Mouse (Mus musculus): ENCODE data around the gene Lypd4.

The Lypd4 gene

GRCm38 (mm10) chr7:24889431-24890220, 19.9 kb upstream of the Lypd4 start:
- ATAC-seq (ENCODE audit: insufficient number of reproducible peaks, low FRiP score, low TSS enrichment) = no peak

DNA sequence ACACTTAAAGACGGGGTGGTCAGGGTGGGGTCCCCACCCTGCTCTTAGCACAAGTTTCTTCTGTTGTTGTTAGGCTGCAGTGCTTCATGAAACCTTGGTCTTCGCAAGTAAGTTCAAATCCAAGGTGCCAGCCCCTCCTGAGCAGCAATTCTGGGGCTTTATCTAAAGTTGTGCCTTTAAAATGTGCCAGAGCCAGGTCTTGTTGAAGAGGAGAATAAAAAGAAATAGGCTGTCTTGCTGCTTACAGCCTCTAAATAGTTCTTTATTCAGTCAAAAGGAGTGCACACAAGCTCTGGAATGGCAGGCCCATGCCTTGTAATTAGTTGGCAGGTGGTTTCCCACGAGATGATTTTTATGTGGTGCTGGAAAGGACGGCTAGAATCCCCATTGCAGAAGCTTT, 17.4 kb upstream of the Lypd4 start:
- ATAC-seq (ENCODE audit: insufficient number of reproducible peaks, low FRiP score, low TSS enrichment) = no peak

- no peak for ATAC-seq (ENCODE audit: insufficient number of reproducible peaks, low FRiP score, low TSS enrichment)
These were observed 16.5 kb upstream of the Lypd4 start for GRCm38 (mm10) chr7:24886308-24886633.

GRCm38 (mm10) chr7:24885468-24886307, 15.9 kb upstream of the Lypd4 start:
- ATAC-seq (ENCODE audit: insufficient number of reproducible peaks, low FRiP score, low TSS enrichment) = no peak

- peak; percentile 11; the same call in 1 of the 2 replicates for ATAC-seq (ENCODE audit: insufficient number of reproducible peaks, low FRiP score, low TSS enrichment)
These were observed 15.1 kb upstream of the Lypd4 start for GRCm38 (mm10) chr7:24884693-24885291.

DNA sequence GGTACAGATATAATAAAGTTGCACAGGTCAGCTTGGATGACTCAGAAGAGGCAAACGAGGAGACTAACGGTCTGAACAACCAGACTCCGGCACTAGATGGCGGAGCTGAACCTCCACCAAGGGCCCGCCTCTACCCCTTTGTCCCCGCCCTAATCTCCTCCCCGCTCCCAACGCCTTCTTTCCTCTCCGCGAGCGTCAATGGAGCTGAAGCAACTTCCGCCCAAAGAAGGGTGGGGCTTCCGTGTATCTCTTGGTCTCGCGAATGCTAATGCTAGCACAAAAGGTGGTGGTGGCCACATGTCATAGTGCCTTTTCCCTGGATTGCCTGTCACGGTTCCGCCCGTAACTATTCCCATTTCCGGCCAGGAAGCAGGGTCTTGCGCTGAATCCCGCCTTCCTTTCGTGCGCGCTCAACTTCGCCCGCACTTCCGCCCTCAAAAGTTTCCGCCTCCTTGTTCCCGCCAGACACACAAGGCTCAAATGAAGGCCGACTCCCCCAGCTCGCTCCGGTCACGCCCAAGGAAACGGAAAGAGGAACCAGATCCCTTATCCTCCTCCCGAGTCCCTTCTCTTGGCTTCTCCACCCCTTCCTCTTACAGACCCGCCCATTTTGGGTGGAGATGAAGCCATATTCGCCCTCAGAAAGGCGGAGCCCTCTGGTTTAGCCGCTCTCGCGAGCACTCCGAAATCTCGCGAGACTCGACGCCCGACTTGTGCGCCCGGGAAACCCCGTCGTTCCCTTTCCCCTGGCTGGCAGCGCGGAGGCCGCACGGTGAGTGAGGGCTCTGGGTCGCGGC, 14.4 kb upstream of the Lypd4 start, which contains the start of gene Rps19:
Gene Rps19, plus strand, starts transcription at position 476 of the 797 bp plus-strand sequence.
- peak; percentile 87 for ATAC-seq (ENCODE audit: insufficient number of reproducible peaks, low FRiP score, low TSS enrichment)

DNA sequence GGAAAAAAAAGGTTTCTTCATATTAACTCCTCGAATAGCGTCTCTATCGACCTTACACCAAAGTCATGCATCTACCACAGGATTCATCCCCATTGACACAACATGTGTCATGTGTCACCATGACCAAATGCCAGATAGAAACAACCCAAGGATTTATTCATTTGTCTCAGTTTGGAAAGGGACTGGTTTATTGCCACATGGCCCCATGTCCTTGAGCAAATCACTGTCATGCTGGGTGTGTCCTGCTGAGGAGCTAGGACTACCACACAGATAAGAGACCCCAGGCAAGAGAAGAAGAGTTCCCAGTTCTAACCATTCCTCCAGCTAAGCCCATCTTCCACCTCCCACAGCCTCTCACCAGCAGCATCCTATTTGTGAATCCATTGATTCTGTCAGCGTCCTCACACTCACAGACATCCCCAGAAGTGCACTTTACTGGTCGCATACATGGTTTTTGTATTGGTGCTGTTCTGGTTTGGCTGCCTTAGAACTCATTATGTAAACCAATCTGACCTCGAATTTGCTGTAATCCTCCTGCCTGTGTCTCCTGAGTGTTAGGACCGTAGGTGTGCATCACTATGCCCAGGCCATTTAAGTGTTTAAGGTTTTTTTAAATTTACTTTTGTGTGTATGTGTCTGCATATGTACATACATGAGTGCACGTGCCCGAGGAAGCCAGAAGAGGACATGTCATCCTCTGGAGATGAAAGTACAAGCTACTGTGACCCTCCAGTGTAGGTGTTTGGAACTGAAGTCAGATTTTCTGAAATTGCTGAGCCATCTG, 12.9 kb upstream of the Lypd4 start:
- no peak for ATAC-seq (ENCODE audit: insufficient number of reproducible peaks, low FRiP score, low TSS enrichment)

- no peak for ATAC-seq (ENCODE audit: insufficient number of reproducible peaks, low FRiP score, low TSS enrichment)
These were observed 9.9 kb upstream of the Lypd4 start for GRCm38 (mm10) chr7:24879620-24880019.

- no peak for ATAC-seq (ENCODE audit: insufficient number of reproducible peaks, low FRiP score, low TSS enrichment)
These were observed 7.8 kb upstream of the Lypd4 start for GRCm38 (mm10) chr7:24877588-24877987.

DNA sequence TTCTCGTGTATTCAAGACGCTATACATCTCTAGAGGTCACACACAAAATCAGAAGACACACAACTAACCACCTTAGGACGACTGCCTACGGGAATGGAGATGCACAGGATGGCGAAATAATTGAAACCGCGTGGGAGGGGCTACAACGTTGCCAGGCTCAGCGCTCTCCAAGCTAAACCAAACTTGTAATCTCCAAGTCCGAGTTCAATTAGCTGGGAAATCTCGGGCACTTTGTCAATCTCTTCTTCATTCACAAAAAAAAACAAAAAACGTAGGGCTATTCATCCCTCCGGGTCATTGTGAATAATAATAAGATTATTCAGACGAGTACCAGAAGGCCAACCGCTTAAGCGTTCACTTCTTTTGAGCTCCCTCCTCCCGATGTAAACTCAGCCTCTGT, 661 bp downstream of the Lypd4 start:
- no peak for ATAC-seq (ENCODE audit: insufficient number of reproducible peaks, low FRiP score, low TSS enrichment)

GRCm38 (mm10) chr7:24864156-24864555, 5.6 kb downstream of the Lypd4 start:
- ATAC-seq (ENCODE audit: insufficient number of reproducible peaks, low FRiP score, low TSS enrichment) = no peak

- ATAC-seq (ENCODE audit: insufficient number of reproducible peaks, low FRiP score, low TSS enrichment) = no peak
These were observed 6.9 kb downstream of the Lypd4 start for GRCm38 (mm10) chr7:24862853-24863252.

DNA sequence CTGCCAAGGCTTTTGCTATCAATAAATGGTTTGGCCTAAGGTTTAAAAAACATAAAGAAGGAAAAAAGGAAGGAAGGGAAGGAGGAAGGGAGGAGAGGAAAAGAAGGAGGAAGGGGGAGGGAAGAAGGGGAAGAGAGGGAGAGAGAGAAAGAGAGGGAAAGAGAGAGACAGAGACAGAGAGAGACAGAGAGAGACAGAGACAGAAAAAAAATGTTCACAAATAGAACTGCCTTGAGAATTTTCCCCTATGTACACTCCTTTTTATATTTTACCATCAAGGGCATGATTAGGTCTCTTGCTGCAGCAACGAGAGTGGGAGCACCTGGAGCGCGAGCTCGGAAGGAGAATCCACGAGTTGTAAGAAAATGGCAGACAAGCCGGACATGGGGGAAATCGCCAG, 7.8 kb downstream of the Lypd4 start, which contains the start of gene Gm9844:
Gene Gm9844, plus strand, starts transcription at position 301 of the 400 bp plus-strand sequence.
- ATAC-seq (ENCODE audit: insufficient number of reproducible peaks, low FRiP score, low TSS enrichment) = no peak

GRCm38 (mm10) chr7:24859234-24859633, 10.5 kb downstream of the Lypd4 start:
- ATAC-seq (ENCODE audit: insufficient number of reproducible peaks, low FRiP score, low TSS enrichment) = no peak

DNA sequence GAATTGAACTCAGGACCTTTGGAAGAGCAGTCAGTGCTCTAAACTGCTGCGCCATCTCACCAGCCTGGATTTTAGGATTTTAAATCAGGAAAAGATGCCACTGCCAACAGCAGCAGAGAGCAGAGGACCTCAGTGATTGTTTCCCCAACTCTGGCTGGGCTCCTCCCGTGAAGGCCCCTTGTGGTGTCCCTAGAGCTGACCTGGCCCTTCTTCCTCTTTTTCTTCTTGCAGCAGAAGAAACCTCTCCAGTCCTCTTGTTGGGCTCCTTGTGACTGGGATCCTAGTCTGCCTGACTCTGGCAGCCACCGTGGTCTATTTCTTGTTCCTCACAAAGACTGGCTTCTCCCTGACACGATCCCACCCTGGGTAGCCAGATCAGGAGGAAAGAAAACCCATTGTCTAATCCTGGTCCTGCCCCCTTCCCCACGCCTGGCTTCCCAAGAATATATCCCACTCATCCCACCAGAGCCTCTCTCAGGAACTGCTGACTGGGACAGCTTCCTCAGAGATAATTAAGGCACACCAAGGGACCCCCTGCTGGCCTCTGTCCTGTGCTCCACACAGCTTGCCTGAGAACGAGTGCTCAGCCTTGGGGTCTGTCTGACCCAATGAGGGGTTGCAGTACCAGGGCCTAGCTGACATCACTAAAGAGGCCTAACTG, 13.2 kb downstream of the Lypd4 start:
- ATAC-seq (ENCODE audit: insufficient number of reproducible peaks, low FRiP score, low TSS enrichment) = no peak

- ATAC-seq (ENCODE audit: insufficient number of reproducible peaks, low FRiP score, low TSS enrichment) = no peak
These were observed 16.0 kb downstream of the Lypd4 start for GRCm38 (mm10) chr7:24853695-24854094.

GRCm38 (mm10) chr7:24853233-24853563, 16.5 kb downstream of the Lypd4 start:
- no peak for ATAC-seq (ENCODE audit: insufficient number of reproducible peaks, low FRiP score, low TSS enrichment)

DNA sequence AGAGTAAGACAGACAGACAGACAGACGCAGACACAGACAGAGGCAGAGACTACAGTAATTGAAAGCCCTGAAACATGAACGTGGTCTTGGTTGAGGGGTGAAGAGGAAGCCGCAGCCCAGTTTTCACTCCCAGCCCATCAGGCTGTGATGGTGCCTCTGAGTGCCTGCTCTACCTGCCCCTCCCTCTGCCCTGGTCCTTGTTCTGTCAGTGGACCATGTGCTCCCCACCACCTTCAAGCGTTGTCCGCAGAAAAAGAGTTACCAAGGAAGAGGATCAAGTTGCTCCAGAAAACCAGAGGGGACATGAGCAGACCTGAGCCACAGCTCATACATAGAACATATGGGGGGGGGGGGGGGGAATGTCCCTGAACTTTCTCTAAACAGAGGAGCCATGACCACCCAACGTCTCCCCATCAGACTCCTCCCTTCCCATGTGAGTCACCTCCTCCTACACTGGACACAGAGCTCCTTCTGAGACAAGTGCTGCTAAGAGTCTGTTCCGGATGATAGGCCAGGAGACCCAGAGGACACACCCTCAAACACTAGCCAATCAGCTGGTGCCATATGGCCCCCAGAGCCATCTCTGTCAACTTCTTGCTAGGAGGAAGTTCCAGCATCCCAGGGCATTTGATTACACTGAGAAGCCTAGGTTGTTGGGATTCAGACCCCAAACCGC, 17.0 kb downstream of the Lypd4 start:
- ATAC-seq (ENCODE audit: insufficient number of reproducible peaks, low FRiP score, low TSS enrichment) = no peak

Measured in cerebellum, adult (tissue).